Mouse (Mus musculus) yolk sac, embryonic 10.5 days (tissue): ENCODE data around the gene Slx4.
"Not testable (repeated sequence)": the region's sequence is repeated elsewhere in the genome, so short reads cannot be mapped to it uniquely, and the experiment has no call there.

Source experiments
- DNase-seq: peaks from one replicate; pipeline ENCODE4 v3.0.0-alpha.2; 2017; ENCODE audit warnings: low spot score

The Slx4 gene

DNA sequence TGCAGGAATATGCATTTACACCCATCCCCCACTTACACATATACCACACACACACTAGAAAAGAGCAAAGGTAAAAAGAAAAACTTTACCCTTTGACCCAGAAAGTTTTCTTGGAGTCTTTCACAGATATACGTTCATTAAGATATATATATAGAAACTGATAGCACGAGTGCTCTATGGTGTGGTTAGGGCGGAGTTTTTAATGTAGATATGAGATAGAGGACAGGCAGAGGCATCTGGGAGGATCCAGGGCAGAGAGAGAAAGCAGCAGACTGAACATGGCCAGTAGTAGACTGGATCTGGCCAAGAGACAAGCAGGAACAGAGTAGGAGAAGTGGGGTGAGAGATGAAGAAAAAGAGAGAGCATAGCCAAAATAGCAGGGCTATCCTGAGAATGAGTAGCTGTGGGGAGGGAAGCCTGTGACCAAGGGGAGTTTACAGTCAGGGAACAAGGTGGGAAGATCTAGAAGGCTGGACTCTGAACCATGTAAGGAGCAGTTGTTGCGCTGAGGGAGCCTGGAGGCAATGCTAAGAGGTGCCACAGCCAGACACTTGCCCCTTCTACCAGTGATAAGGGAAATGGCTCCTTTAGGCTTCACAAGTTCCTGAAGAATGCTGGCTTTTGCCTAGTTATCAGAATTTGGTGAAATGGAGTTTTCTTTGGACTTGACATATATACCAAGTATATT, 9.5 kb upstream of the Slx4 start:
- no peak for DNase-seq

DNA sequence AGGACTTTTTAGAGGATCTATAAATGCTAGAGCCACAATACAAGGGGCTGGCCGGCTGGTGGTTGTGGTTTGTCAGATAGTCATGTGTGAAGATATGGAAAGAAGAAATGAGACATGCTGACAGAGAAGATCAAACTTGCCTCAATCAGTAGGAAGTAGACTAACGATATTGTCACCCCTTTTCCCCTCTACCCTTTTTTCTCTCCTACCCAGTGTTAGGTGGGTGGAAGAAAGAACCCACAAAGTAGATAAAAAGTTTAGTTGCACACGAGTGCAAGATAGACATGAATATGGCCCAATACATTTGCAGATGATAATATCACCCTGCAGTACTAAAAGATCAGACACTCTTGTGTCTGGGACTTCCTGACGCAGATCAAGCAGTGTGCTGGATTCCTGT, 15.2 kb downstream of the Slx4 start:
- no peak for DNase-seq

DNA sequence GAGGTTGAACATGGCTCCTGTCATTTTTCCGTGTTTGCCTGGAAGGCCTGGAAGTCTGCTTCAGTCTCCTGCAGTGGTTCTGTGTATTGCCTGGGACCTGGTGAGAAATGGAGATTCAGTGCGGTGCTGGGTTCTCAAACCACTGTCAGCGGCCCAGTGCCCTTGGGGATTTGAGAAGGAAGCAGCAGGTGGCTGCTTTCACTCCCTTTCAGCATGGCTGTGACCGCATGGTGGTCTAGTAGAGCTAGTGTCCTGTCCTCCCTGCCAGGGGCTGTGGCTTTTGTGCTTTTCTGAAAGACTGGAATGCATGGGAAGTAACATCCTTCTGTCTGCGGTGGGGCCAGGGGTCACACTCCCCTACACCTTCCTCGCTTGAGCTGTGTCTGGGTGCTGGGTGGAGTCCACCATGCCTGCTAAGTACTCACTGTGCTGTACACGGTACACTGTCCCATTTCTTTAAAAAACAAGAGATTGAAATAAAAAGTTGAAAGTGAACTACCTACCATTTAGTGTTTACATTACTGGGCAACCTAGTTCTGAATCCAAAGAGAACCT, 20.3 kb downstream of the Slx4 start:
- no peak for DNase-seq

DNA sequence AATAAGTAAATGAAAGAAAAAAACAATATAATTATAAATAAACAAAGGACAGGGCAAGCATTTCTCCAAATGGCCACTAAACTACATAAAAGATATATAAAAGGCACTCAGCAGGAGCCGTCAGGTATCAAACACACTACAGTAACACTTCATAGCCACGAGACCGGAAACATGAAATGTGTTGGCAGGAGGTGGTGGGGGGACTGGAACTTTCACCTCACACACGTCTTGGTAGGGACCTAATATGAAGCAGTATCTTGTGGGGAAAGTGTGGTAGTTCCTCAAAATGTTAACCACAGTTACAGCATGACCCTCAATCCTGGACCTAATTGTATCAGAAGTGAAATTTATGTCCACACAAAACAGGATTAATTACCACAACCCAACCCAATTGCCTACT, 21.4 kb downstream of the Slx4 start:
- DNase-seq = no peak

DNA sequence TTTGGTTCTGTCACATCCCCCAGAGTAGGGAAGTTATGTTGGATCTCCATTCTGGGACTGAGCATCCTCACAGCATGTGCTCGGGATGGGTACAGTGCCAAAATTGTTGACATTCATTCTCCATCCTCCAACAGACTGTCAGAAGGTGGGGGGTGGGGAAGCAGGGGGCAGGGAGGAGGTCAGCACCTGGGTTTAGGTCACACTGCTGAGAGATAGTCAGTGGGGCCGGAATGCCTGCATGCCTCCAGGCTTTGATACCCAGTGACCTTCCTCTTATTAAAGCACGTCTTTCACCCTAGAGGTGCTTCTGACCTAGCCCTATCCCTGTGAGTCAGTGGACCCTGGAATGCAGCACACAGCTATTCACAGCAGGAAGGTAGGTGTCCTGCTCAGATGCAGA, 26.9 kb downstream of the Slx4 start:
- DNase-seq = no peak

DNA sequence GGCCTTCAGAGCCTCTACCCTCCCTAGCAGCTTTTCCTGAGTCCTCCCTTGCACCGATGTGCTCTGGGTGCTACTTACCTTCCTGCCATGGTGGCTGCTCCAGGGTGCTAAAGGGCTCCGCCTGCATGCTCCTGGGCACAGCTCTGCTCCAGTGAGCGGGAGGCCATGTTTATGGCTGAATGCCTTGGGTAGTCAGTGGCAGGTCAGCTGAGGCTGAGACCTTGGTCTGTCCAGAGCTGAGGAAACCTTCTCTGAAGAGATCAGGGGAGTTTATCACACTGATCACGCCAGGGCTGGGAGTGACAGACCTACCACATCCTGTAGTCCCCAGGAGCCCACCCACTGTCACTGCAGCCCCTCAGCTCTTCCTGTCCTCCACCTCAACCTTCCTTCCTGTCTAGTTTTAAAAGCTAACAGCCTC, 27.3 kb downstream of the Slx4 start, which contains the start of gene Nlrc3:
TSS of gene Nlrc3 (minus strand) at position 382 of the 421 bp plus-strand sequence.
- DNase-seq = no peak

DNA sequence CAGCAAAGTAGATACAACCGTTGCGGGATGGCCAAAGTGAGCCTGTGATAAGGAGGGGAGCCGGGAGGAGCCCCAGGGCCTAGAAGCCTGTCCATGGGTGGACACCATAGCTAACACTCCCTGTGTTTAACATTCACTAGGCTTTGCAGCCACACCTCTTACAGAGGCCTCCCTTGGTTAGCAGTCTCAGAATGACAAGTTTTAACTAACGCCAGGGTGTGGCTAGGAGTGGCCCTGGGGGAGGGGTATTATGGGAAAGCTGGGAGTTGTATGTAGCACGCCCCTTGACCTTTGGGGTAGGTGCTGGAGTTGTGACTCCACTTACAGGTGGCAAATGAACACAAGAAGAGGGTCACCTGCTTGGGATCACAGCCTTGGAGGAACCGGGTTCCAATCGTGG, 27.9 kb downstream of the Slx4 start:
- no peak for DNase-seq

DNA sequence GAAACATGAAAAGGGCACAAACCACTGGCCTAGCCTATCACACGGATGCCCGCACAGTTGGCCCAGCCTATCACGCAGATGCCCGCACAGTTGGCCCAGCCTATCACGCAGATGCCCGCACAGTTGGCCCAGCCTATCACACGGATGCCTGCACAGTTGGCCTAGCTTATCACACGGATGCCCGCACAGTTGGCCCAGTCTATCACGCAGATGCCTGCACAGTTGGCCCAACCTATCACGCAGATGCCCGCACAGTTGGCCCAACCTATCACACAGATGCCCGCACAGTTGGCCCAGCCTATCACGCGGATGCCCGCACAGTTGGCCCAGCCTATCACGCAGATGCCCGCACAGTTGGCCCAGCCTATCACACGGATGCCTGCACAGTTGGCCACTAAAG, 29.1 kb downstream of the Slx4 start:
- not testable (repeated sequence) for DNase-seq

DNA sequence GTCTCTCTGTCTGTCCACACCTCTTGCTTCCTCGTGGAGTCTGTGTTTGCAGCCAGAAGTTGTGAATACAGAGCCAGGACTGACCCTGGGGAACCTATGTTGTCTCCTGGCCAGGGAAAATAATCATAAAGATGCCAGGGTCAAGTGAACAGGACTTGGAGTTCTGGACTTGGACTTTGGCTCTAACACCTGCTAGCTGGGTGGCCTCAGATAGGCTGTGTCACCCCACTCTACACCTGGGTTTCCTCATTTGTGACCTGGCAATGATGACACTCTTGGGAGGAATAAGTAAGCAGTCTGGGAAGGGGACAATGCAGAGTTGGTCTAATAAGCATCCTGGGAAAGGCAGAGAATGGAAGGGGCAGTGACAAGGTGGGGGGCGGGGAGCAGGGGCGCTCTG, 38.0 kb downstream of the Slx4 start:
- DNase-seq = no peak

DNA sequence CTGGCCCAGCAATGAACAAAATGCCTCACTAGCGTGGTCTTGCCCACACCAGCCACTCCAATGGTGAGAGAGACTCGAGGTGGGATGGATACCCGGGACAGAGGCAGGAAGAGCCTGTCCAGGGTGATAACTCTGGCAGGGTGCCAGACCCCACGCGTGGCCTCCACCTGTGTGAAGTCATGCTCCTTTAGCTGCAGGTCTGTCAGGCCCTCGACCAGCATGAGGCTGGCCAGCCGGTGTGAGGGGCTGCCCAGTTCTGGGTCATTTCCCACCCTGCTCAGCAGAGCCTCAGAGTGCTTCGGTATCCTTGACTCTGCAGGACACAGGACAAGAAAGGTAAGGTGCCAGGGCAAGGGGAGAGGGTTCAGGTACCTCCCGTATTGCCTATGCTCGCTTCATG, 38.6 kb downstream of the Slx4 start:
- no peak for DNase-seq

DNA sequence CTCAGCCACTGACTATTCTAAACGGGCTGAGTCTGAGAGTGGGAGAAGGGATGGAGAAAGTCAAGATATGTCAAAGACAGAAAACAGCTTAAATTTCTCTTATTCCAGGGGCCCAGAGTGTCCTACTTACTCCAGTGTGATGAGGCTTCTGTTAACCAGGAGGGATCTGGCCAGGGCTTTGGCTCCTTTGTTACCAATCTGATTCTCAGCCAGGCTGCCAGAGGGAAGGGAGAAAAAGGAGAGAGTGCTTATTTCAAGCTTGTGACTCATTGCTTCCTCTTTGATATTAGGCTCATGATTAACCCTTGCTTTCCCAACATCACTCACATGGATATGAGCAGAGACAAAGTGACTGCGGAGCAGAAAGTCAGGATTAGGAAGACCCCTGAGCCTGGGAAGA, 44.3 kb downstream of the Slx4 start:
- DNase-seq = no peak

DNA sequence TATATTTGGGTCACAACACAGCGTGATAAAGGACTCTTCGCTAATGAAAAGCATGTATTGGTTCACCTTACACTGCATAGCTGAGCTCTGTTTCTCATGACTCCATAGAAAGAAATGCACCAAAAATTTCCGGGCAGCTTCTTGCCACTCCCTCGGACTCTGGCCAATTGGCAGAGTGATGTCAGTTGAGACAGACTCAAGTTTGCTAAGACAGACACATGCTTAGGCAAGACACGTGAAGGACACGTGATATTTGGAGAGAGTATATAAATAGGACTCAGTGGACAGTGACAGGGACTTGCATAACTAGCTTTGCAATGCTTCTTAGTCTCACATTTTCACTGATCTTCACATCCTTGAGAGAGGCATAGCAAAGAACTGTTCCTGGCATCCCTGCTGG, 47.2 kb downstream of the Slx4 start:
- peak; percentile 18 for DNase-seq

DNA sequence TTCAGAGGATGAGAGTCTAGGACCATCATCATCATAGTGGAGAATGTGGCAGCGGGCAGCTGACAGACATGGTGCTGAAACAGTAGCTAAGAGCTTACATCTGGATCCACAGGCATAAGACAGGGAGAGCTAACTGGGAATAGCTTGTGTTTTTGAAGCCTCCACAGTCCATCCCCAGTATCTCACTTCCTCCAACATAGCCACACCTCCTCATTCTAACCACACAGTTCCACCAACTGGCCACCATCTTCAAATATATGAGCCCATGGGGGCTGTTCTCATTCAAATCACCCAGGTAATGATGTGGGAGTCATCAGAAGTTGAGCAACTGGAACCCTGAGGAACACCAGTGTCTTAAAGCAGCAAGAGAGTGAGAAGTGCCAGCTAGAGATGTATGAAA, 52.4 kb downstream of the Slx4 start:
- no peak for DNase-seq

DNA sequence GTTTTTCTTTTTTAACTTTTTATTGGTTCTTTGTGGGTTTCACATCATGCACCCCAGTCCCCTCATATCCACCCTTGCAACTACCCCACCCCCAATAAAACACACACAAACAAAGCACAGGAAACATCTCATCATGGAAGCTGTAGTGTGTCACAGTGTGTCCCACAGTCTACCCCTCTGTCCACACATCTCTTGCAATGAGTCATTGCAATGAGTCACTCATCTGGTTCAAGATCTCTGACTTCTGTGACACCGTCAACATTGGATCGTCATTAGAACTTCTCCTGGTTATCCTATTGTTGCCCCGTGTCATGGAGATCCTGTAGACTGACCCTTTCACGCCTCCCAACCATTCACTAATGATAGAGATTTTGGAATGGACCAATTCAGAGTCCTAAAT, 68.9 kb downstream of the Slx4 start:
- no peak for DNase-seq

DNA sequence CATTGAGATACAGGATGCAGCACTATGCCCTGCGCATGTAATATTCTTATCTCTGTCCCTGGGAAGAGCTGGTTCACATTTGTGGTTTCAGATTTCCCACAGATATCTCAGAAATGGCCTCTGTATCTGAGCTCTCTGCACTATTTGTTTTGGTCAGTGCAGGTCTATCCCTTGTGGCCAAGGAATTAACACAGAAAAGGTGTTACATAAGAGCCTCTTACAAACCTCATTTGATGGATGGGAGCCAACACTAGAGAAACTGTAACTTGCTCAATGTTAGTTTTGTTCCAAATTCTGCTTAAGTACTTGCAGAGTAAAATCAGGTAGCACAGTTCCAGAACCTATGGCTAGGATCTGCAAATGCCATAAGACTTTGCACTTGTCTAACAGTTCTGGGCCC, 69.5 kb downstream of the Slx4 start:
- DNase-seq = no peak

DNA sequence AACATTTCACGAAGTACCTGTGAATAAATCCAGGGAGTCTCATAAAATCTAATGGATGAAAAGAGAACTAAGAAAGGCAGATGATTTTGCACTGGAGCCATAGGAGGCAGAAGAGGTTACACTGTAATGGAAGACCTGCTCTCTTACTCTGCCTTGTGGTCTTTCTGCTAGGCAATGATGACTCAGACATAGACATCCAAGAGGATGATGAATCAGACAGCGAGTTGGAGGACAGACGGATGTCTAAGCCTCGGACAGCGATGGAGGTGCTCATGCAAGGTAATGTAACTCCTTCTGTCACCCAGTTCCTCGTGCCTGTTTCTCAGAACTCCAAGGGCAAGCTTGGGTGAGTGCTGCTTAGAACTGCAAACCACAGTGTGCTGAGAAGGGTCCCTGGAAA, 70.0 kb downstream of the Slx4 start:
- no peak for DNase-seq

DNA sequence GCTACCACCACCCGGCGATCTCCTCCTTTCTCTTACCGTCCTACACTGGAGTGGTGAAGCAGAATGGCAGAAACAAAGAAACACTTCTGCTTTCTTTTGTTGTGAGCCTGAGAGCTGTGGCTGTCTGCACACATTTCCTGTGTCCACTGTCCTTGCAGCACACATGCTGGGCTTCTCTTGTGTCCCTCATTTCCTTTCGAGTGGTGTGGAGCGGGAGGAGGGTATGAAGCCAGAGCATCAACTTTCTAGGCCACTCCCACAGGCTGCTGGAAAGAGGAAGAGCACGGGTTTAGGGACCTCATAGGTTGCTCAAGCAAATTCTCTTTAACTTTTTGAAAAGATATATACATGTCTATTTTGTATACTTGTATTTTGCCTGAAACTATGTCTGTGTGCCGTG, 74.4 kb downstream of the Slx4 start:
- DNase-seq = no peak
